Mouse (Mus musculus) cerebral cortex, adult 2 months (tissue): Measurements from ENCODE around the gene Taf7l.

Experiments
- WGBS: fragments of 180-500 bp; shearing (Covaris S2); methylation state at CpG from one replicate; pipeline ENCODE4 v1.1.7; 2018; 5-methylcytosine and 5-hydroxymethylcytosine counted together

Taf7l gene

DNA sequence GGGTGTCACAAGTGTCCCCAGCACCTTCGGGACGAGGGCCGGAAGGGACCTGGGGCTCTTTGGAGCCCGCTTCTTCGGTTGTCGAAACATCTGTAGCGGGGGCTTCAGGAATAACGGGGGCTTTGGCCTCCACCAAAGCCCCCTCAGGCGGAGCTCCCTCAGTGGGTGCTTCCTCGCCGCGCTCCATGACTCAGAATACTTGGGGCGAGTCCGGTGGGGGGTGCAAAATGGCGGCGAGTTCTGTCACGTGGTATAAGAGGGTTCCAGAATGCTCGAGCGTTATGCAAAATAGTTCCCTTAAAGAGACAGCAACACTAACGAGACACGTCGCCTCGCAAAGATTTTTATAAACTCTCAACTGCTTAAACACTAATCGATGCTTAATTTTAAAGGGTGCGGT is at the start of gene Taf7l:
Gene Taf7l, minus strand, starts transcription at position 201 of the 400 bp plus-strand sequence.
- 90% methylated on average over 25 of the region's 25 CpGs for WGBS

DNA sequence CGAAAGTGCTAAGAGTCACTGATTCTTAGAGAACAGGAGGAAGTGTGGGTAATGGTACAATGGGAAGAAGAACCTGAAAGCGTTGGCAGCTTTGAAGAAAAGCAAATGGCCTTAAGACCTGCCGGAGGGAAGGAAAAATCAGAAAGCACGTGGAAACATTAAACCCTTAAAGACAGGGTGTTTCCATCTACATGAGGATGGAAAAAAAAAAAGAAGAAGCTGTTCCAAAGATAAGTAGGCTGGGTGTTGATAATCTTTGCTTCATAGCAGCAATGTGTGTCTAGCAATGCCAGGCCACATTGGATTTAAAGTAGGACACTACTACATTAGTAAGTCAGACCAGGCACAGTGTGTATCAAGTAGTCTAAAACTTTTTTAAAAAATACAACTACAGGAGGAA is 49.0 kb upstream of the Taf7l start:
- 79% methylated on average over 4 of the region's 4 CpGs for WGBS

DNA sequence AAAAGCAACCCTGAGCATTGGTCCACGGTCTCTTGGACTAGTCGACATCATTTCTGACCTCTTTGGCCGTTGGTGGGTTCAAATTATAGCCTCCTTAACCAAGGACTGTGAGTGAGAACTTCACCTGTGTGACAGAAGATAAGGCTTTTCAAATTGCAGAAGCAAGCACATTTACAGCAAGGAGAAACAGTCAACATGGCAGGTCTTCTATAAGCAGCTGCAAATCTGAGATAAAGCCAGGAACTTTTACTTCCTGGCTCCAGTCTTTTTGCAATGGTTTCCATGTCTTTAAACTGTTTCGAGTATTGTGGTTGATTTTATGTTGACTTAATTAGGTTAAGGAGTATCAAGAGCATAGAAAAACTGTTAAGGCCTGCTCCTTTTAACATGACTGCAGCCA is 47.5 kb upstream of the Taf7l start:
- WGBS = 76% methylated on average over 4 of the region's 4 CpGs

DNA sequence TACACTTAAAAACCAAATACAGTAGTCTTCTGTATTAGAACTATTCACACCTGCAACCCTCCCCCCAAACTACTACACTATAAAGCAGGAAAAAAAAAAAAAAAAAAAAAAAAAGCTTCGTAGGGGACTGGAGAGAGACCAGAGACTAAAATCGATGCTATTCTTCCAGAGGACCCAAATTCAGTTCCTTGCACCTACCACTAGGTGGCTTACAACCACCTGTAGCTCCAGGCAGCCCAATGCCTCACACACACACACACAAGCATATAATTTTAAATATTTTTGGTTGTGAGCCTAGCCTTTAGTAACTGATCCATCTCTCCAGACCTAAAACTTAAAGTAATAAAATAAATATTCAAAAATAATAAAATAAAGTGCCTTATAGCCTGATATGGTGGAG is 33.2 kb upstream of the Taf7l start:
- WGBS = 15% methylated on average over 2 of the region's 2 CpGs

DNA sequence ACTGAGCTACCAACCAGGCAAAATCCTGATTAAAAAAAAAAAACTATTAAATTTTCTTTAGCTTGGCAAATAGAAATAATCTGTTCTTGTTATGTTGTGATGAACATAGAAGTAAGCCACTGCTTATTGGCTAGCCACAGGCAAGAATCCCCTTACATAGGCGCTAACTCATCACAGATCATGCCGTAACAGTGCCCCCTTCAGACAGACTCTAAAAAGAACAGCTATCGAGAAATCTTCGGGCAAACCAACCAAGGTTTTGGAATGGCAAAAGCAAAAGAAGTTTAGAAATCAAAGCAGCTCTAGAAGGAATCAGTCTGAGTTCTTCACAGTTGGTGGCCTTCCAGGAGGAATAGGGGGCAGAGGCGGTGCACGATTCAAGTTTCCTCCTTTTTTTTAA is 31.7 kb upstream of the Taf7l start:
- 70% methylated on average over 6 of the region's 6 CpGs for WGBS

DNA sequence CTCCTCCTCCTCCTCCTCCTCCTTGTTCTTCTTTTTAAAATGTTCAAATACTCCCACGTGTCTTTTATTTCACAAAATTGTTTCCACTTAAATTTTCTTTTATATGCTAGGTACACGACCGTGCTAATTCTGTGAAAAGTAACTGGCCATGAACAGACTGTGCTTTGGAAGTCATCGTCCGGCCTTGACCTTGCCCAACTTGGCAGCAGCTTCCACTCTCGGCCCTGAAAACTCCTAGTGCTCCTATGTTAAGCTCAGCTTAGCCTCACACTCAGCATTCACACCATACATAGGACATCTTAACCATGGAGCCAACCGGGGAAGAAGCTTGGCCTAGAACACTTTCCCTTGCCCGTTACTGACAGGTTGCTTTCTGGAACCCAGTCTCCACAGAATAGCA is 24.4 kb upstream of the Taf7l start:
- WGBS = 76% methylated on average over 8 of the region's 8 CpGs

DNA sequence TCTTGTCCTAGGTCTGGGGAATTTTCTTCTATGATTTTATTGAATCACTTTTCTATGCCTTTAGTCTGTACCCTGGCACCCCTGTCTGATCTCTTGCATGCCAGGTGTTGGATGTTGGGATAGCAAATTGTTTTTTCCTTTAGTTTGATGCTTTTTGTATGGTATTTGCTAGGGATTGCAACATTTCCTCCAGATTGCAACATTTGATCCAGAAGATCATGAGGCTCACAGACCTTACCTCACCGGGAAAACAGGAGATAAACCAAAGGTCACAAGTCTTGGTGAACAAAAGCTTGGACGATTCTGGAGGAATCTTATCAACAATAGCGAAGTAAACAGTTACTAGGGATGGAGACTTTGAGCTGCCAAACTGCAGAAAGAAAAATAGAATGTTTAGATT is 5.4 kb upstream of the Taf7l start:
- 82% methylated on average over 3 of the region's 3 CpGs for WGBS

DNA sequence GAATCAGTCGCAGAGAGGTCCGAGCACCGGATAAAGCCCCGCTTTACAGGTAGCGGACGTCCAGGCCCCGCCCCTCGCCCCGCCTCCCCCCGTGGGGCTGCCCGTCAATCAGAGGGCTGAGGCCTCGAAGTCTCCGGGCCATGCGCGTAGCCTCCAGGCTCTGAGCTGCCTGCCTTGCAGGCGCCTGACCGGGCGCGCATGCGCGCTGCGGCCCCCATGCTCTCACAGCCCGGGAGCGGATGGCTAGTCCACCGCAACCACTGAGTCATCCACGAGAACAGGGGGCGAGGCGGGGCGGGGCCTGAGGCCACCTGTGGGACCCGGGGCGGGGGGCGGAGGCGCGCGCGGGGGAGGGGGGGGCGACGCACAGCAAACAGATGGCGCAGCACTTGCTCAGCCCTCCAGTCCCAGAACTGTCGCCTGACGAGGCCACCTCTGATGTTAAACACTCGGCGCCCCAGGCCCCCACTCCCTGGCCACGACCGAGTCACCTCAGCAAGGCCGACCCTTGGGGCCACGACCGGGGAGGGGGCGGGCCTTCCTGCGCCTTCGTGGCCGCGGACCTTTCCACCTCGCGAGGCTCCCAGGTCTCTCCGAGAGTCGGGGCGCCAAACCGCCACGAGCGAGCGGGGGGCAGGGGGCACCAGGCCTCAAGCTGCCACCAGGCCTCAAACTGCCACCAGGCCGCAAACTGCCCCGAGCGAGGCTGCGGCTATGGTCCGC is 1.1 kb downstream of the Taf7l start:
- 69% methylated on average over 53 of the region's 67 CpGs for WGBS

DNA sequence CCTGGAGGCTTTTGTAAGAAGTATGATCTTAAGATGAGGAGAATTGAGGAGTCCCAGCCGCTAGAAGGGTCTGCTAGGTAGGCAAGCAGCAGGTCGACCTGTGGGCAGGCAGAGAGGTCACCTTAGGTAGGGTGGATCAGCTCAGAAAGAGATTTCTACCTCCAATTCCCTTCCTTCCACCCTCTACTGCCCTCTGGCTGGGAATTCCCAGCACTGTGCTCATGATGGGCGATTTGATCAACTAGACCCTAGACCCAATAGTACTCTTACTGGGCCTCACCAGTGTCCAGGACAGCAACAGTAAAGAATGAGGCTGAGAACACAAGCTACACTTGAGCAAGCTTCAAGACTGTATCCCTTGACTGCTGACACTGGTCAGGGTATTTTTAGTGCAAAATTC is 49.0 kb downstream of the Taf7l start:
- WGBS = 66% methylated on average over 3 of the region's 3 CpGs

DNA sequence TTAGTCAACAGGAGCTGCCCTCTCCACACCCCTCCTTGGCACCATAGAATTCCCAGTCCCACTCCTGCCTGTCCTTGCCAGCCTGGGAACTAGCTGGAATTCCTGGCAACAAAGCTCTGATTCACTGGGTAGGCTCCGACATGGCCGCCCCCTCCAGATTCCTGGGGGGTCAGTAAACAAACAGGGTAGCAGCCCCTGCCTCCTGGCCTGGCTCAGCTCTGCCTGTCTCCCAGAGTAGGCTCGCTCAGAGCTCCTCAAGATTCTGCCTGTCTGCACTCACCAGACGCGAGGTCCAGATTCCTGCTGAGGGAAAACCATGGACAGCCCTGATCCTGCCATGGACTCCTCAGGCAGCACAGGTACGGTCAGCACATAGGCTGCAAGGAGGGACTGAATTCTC is 49.5 kb downstream of the Taf7l start:
- 40% methylated on average over 6 of the region's 6 CpGs for WGBS

DNA sequence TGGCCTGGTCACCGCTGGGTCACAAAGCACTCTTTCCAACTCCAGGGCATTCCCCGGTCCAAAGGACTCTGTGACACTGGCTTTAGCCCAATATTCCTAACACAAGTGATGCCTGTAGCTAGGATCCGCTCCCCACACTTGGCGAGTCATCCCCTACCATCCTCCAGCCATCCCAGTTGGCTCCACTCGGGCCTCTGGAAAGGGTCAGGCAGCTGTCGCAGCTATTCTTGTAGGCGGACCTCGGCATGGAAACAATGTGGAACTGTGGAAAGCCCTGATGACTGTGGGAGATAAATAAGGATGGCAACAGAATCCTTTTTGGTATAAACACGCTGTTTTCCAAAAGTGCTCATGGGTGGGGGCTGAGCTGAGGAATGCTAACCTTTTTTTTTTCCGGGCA is 50.5 kb downstream of the Taf7l start:
- WGBS = 49% methylated on average over 10 of the region's 10 CpGs

DNA sequence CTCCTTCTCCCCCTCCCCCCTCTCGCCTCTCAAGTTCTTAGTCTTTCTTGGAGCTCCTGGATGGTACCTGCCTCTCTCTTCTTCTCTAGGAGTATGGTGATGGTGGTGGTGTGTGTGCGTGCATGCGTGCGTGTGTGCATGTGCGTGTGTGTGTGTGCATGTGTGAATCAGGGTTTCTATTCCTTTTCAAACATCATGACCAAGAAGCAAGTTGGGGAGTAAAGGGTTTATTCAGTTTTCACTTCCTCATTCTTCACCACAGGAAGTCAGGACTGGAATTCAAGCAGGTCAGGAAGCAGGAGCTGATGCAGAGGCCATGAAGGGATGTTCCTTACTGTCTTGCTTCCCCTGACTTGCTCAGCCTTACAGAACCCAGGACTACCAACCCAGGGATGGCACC is 52.0 kb downstream of the Taf7l start:
- WGBS = 93% methylated on average over 5 of the region's 5 CpGs

DNA sequence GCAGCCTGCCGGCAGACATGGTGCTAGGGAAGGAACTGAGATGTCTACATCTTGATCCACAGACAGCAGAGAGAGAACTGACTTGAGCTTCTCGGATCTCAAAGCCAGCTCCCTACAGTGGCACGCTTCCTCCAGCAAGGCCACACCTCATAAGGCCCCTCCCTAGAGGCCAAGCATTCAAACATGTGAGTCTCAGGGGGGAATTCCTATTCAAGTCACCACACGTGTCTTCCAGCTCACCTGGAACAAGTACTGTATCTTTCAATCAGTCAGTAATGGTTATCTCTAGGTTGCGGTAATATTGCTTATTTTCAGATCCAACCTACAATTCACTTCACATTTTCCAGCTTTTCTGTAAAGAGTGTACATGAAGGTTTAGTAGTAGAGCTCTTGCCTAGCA is 56.2 kb downstream of the Taf7l start:
- WGBS = 63% methylated on average over 5 of the region's 5 CpGs

DNA sequence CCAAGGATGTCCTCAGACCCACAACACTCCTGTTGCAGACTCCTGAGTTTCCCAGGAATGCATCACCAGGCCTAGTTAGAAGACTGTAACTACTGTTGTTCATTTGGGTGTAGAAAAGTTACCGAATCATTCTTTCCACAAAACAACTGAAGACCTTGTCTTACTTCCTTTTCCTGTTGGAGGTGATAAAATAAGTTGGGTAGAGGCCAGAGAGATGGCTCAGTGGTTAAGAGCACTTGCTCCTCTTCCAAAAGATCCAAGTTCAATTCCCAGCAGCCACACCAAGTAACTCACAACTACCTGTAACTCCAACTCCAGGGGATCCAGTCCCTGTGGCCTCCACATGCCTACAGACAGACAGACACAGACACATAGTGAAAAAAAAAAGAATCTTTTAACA is 64.2 kb downstream of the Taf7l start:
- WGBS = 77% methylated on average over 1 of the region's 1 CpGs
